Mouse (Mus musculus): ENCODE measurements around the gene Sim2.

The Sim2 gene

GRCm38 (mm10) chr16:94095109-94095822 lies 10.5 kb downstream of the Sim2 start:
- DNase-seq (ENCODE audit: low read depth, low spot score), result no peak

DNA sequence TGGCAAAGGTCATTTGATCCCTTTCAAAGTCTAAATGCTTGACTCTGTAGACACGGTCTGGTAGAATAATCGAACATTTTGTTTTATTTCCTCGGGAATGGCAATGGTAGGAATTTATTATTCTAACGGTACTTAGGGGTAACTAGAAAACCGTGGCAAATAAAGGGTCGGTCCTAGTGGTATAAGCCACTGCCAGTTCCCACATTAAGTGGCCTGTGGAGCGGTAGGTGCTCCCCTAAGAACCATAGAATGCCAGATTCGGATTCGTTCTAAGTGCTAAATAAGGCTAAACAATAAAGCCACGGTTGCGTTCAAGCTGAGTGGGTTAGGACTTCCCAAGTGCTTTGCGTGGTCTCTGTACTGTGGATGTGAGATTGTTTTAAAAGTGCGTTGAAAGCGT lies 11.7 kb downstream of the Sim2 start:
- DNase-seq (ENCODE audit: low read depth, low spot score), result no peak

- DNase-seq (ENCODE audit: low read depth, low spot score), result no peak
Observed at GRCm38 (mm10) chr16:94097724-94098455, 13.2 kb downstream of the Sim2 start.

- no peak for DNase-seq (ENCODE audit: low read depth, low spot score)
Observed at GRCm38 (mm10) chr16:94113160-94113559, 28.4 kb downstream of the Sim2 start.

DNA sequence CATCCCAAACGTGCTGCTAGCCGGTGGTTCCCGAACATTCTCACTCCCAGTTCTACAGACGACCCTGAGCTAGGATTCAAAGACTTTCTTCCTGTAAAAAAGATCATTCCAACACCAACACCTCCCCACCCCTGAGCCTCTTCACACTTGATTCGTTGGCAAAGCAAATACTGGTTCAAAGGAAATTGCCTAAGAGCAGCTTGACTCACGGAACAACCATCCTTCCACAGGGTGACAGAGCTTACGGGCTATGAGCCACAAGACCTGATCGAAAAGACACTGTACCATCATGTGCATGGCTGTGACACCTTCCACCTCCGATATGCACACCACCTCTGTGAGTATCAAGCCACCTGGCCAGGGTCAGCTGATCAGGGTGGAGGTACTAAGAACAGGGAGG lies 30.0 kb downstream of the Sim2 start:
- DNase-seq (ENCODE audit: low read depth, low spot score), result no peak

- DNase-seq (ENCODE audit: low read depth, low spot score), result no peak
Observed at GRCm38 (mm10) chr16:94117333-94117732, 32.6 kb downstream of the Sim2 start.

- DNase-seq (ENCODE audit: low read depth, low spot score), result no peak
Observed at GRCm38 (mm10) chr16:94118394-94118793, 33.7 kb downstream of the Sim2 start.

GRCm38 (mm10) chr16:94122347-94122746 lies 37.6 kb downstream of the Sim2 start:
- DNase-seq (ENCODE audit: low read depth, low spot score), result no peak

- DNase-seq (ENCODE audit: low read depth, low spot score), result no peak
Observed at GRCm38 (mm10) chr16:94123247-94123646, 38.5 kb downstream of the Sim2 start.

DNA sequence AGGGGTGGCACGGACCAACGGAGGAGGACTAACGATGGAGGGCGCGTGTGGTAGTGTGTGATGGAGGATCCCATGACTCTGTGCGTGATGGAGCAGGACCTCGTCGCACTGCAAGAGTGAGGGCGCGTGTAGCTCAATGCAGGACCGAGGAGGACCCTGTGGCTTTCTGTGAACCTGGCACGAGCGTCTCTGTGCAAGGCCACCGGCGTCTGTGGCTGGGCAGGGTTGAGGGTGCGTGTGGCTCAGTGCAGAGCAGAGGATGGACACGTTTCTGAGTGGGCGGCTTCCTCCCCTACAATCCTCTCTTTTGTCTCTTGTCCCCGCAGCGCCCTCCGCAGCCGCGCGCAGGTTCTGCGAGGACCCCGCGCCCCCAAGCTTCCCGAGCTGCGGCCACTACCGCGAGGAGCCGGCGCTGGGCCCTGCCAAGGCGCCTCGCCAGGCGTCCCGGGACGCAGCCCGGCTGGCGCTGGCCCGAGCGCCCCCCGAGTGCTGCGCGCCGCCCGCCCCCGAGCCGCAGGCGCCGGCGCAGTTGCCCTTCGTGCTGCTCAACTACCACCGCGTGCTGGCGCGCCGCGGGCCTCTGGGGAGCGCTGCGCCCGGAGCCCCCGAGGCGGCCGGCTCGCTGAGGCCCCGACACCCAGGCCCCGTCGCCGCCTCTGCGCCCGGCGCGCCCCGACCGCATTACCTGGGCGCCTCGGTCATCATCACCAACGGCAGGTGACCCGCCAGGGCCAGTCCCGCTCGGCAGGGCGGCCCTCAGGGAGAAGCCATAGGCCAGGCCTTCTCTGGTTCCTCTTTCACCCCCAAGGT lies 40.6 kb downstream of the Sim2 start:
- no peak for DNase-seq (ENCODE audit: low read depth, low spot score)

GRCm38 (mm10) chr16:94126200-94126599 lies 41.5 kb downstream of the Sim2 start:
- DNase-seq (ENCODE audit: low read depth, low spot score), result no peak

DNA sequence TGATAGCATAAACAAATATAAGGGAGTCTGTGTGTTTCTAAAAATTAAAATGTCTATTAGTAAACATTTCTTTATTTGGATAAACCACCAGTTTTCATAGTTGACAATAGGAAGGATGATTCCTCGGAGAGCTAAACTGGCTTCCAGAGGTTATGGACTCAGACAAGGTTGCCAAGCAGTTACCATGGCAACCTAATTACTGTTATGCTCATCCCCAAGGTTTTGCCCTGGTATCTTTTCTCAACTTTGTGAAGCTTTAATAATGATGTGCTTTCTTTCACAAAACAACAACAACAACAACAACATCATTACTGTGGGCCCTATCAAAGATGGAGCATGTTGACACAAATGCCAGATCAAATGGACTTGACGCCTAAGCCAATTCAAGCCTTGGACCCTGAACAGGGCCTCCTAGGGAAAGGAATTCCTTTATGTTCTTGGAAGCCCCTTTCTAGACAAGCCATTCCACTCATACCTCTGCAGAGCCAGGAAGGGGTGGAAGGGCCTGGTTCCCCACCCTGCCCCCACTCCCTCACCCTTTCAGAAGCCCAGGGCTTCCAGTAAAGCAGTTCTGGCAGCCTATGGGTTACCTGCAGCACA lies 43.6 kb downstream of the Sim2 start:
- DNase-seq (ENCODE audit: low read depth, low spot score), result no peak

DNA sequence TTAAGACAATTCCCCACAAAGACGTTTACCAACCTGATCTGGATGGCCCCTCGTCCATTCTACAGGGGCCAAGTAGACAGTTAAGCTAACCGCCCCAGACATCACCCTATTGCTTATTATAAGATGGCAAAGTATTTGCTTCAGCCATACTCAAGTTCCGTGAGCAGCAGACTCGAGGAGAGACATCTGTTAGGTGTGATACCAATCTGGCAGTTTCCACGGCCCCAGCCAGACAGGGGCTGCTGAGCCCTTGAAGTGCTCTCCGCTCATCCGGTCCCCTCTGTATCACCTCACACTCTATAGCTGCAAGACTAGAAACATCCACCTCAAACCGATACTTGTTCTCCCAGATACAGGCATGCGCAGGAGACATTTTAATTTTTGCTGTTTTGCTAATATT lies 49.5 kb downstream of the Sim2 start:
- no peak for DNase-seq (ENCODE audit: low read depth, low spot score)

DNA sequence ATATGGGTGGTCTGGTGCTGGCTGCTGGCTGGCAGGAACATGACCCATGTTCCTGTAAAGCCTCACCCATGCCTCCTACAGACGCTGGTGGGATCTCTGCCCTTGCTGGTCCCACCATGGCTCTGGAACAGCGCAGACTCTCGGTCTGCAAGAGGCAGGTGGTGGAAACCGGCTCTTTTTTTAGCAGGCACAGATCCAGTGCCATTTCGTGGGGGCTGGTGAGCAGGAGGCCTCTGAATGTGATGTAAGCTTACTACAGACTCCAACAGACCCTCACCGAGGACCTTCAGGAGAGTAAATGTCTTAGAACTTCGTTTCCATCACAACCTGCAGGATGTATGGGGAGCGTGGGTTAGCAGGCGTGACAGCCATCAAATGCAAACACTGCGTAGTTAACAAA lies 56.0 kb downstream of the Sim2 start:
- no peak for DNase-seq (ENCODE audit: low read depth, low spot score)

DNA sequence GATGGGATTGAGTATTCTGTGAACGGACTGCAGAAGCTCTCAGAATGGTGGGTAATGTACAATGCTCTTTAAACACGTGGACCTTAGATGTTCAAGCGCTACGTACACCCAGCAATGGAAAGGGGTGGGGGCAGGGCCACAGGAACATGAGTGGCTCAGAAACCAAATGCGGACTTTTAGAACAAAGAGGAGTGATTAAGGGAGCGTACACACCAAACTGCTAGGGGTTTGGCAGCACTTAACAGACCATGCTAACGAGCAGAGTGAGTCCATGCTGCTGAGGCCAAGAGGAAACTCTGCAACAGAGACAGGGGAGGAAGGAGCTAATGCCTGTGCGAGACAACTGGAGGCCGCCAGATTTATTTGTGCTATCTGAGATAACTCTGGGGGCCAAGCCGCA lies 58.6 kb downstream of the Sim2 start:
- DNase-seq (ENCODE audit: low read depth, low spot score), result no peak

DNA sequence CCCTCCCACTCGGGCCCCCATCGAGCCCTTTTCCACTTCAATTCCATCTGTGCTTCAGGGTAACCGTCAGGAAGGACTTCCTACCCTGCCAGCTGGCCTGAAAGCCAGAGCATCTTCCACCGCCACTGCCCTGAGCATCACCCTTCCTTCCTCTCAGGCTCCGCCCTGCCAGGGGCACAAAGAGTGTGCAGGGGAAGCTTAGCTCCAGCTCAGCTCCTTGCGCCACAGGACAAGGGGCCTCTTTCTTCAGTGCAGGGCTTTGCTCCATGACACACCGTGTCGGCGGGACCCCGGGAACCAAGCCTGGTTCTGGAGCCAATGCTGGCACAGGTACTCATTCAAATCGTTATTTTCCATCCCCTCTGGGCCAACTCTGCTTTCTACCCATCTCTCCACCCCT lies 63.4 kb downstream of the Sim2 start:
- no peak for DNase-seq (ENCODE audit: low read depth, low spot score)

- no peak for DNase-seq (ENCODE audit: low read depth, low spot score)
Observed at GRCm38 (mm10) chr16:94150125-94151103, 65.7 kb downstream of the Sim2 start.

- DNase-seq (ENCODE audit: low read depth, low spot score), result no peak
Observed at GRCm38 (mm10) chr16:94155041-94155653, 70.4 kb downstream of the Sim2 start.

GRCm38 (mm10) chr16:94157819-94158218 lies 73.1 kb downstream of the Sim2 start:
- no peak for DNase-seq (ENCODE audit: low read depth, low spot score)

DNA sequence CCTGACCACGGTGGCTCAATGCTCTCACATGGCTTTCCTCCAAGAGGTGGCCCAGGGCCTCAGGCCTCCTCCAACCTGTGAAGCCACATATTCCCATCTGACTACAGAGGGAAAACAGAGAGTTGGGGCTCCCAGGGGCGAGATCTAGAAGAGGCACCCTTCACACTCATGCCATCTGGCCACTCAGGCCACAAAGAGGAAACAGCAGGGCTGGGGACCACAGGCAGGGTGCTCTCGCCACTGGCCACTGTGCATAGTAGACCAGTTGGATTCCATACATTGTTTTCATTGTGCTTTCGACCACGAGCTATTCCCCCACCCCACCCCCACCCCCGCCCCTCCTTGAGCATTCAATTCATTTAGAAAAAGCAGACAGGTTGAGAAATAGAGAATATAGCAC lies 77.3 kb downstream of the Sim2 start:
- no peak for DNase-seq (ENCODE audit: low read depth, low spot score)

Data from forelimb bud, embryonic 11.5 days (tissue).